Mouse (Mus musculus): ENCODE data around the gene Samd1. TPM values are rescaled to one million over a fixed set of nuclear protein-coding genes. Genes with fewer than 3 reads are reported as not detected.

Gene Samd1
- total and polyA plus RNA-seq, 3 experiments, result 111 to 121 TPM; not detected in 1

- H3K4me1 ChIP-seq (ENCODE audit: control insufficient read depth in 1 of 2, insufficient read depth in 2 of 2, low read length in 2 of 2), result peaks cover 4 to 7% of the 10 kb centered on the region in 2 experiments; a peak in 3 of 4 replicates
- no peaks in the 10 kb centered on the region for H3K27me3 ChIP-seq (ENCODE audit: control insufficient read depth in 1 of 2, insufficient read depth in 2 of 2, low read length in 2 of 2)
- peak overlapping the region; percentile 76 for H3K9ac ChIP-seq (ENCODE audit: control insufficient read depth, low read depth, low read length, poor library complexity, severe bottlenecking)
- TF ChIP-seq ZMIZ1 (IDR thresholded peaks at IDR 0.05; ENCODE audit: low read depth, low read length) (no peak), POLR2AphosphoS5 (IDR thresholded peaks at IDR 0.05; ENCODE audit: borderline replicate concordance, low read depth, low read length) (no peak), RAD21 (IDR thresholded peaks at IDR 0.05; ENCODE audit: low read depth, low read length) (peak; percentile 32), POLR2A (IDR thresholded peaks at IDR 0.05; ENCODE audit: control insufficient read depth in 1 of 2, insufficient read depth in 1 of 2, low read depth in 1 of 2, low read length in 2 of 2, poor library complexity in 1 of 2) (no peak), USF1 (IDR thresholded peaks at IDR 0.05; ENCODE audit: low read depth, low read length) (no peak), MYC (IDR thresholded peaks at IDR 0.05; ENCODE audit: low read depth, low read length) (no peak), MXI1 (IDR thresholded peaks at IDR 0.05; ENCODE audit: low read depth, low read length) (peak; percentile 40; the same call in 1 of the 2 replicates), SMC3 (IDR thresholded peaks at IDR 0.05; ENCODE audit: low read depth, low read length) (peak; percentile 59), KAT2A (conservative IDR thresholded peaks at IDR 0.05; ENCODE audit: low read depth, low read length) (no peak), ELF1 (IDR thresholded peaks at IDR 0.05; ENCODE audit: low read depth, low read length) (no peak), MAZ (IDR thresholded peaks at IDR 0.05; ENCODE audit: low read depth, low read length) (no peak), SIN3A (IDR thresholded peaks at IDR 0.05; ENCODE audit: low read length) (peak; percentile 65), NRF1 (IDR thresholded peaks at IDR 0.05; ENCODE audit: insufficient read depth, low read depth, low read length, poor library complexity, severe bottlenecking) (no peak), USF2 (IDR thresholded peaks at IDR 0.05; ENCODE audit: borderline replicate concordance in 1 of 2, insufficient read depth in 1 of 2, low read depth in 1 of 2, low read length in 2 of 2) (no peak), CHD1 (IDR thresholded peaks at IDR 0.05; ENCODE audit: low read depth, low read length) (no peak), UBTF (IDR thresholded peaks at IDR 0.05; ENCODE audit: borderline replicate concordance, insufficient read depth, low read depth, low read length) (no peak), MYB (IDR thresholded peaks at IDR 0.05; ENCODE audit: low read depth, low read length) (no peak), ZKSCAN1 (IDR thresholded peaks at IDR 0.05; ENCODE audit: low read depth, low read length) (no peak), BHLHE40 (IDR thresholded peaks at IDR 0.05; ENCODE audit: borderline replicate concordance, low read depth, low read length) (no peak), MAX (IDR thresholded peaks at IDR 0.05; ENCODE audit: low read length) (0 out of 2 replicates have a peak, but pooled peaks have one; percentile 11), MEF2A (IDR thresholded peaks at IDR 0.05; ENCODE audit: extremely low read depth, insufficient replicate concordance, low read depth, low read length, poor library complexity, severe bottlenecking) (no peak), MAFK (IDR thresholded peaks at IDR 0.05; ENCODE audit: borderline replicate concordance, low read depth, low read length) (no peak), EP300 (IDR thresholded peaks at IDR 0.05; ENCODE audit: low read depth in 1 of 2, low read length in 2 of 2) (no peak), CTCF (IDR thresholded peaks at IDR 0.05 in 2 of 3, conservative IDR thresholded peaks at IDR 0.05 in 1 of 3; ENCODE audit: control insufficient read depth in 1 of 3, insufficient read depth in 1 of 3, low read depth in 2 of 3, low read length in 3 of 3, poor library complexity in 1 of 3, severe bottlenecking in 1 of 3) (peak; percentile 22 to 59 (median 31); a peak in 4 of 6 replicates), TBP (IDR thresholded peaks at IDR 0.05; ENCODE audit: low read depth, low read length) (no peak), POLR2AphosphoS2 (IDR thresholded peaks at IDR 0.05; ENCODE audit: low read length) (no peak), RCOR1 (IDR thresholded peaks at IDR 0.05; ENCODE audit: low read depth, low read length) (no peak), ZC3H11A (IDR thresholded peaks at IDR 0.05; ENCODE audit: low read depth, low read length) (peak; percentile 20; the same call in 1 of the 2 replicates), ZNF384 (IDR thresholded peaks at IDR 0.05; ENCODE audit: low read depth, low read length) (no peak), TCF12 (IDR thresholded peaks at IDR 0.05; ENCODE audit: low read depth, low read length) (no peak), GATA1 (IDR thresholded peaks at IDR 0.05; ENCODE audit: low read depth, low read length) (no peak), NELFE (IDR thresholded peaks at IDR 0.05; ENCODE audit: low read depth, low read length) (no peak), HCFC1 (IDR thresholded peaks at IDR 0.05; ENCODE audit: low read depth, low read length) (no peak)
- no peak overlapping the region for H3K27ac ChIP-seq (ENCODE audit: control insufficient read depth, low read depth, low read length)
- H3K4me3 ChIP-seq (ENCODE audit: control insufficient read depth in 1 of 2, insufficient read depth in 1 of 2, low read depth in 2 of 2, low read length in 2 of 2), result peak overlapping the region; percentile 78 to 84
- DNase-seq (ENCODE audit: low read depth, low spot score), result peak; percentile 82
- H3K79me2 ChIP-seq (ENCODE audit: control insufficient read depth, insufficient read depth, low read length, poor library complexity), result peaks cover 23% of the 10 kb centered on the region
- peaks cover 0 to 8% of the 10 kb centered on the region in 2 experiments; a peak in 3 of 4 replicates for H3K36me3 ChIP-seq (ENCODE audit: control insufficient read depth in 1 of 2, insufficient read depth in 2 of 2, low read length in 2 of 2)
- no peaks in the 10 kb centered on the region for H3K9me3 ChIP-seq (replicated peaks; ENCODE audit: insufficient read depth, low read length)
Observed at GRCm38 (mm10) chr8:83956789-83957188, 40.7 kb upstream of the Samd1 start.

All from MEL (cell line).